Mouse (Mus musculus) thymus, adult 2 months (tissue): Measurements from ENCODE around the gene Hmgcs1. TPM values are rescaled to one million over a fixed set of nuclear protein-coding genes. Genes with fewer than 3 reads are reported as not detected.

ENCODE experiments used
- DNase-seq: peaks from one replicate; pipeline ENCODE4 v3.0.0; 2021
- H3K27ac ChIP-seq: fragments of 200-500 bp; 2 replicates; pipeline ENCODE4 v1.5.1; 2012; ENCODE audit warnings: low read length, control low read depth; ENCODE audit not compliant: control insufficient read depth, insufficient read depth
- H3K27me3 ChIP-seq: fragments of 200-500 bp; 2 replicates; pipeline ENCODE4 v1.6.1; 2012; ENCODE audit warnings: mild to moderate bottlenecking, low read length, moderate library complexity, mixed read lengths; ENCODE audit not compliant: control insufficient read depth, insufficient read depth
- H3K36me3 ChIP-seq: fragments of 200-500 bp; 2 replicates; pipeline ENCODE4 v1.6.1; 2012; ENCODE audit warnings: mild to moderate bottlenecking, low read length, moderate library complexity; ENCODE audit not compliant: control insufficient read depth, insufficient read depth
- H3K4me1 ChIP-seq: fragments of 200-500 bp; replicated peaks from 2 replicates; pipeline ENCODE4 v1.6.1; 2012; ENCODE audit warnings: low read length; ENCODE audit not compliant: control insufficient read depth, insufficient read depth
- H3K4me3 ChIP-seq: fragments of 200-500 bp; 2 replicates; pipeline ENCODE4 v1.5.1; 2012; ENCODE audit warnings: mild to moderate bottlenecking, low read length, control low read depth, moderate library complexity; ENCODE audit not compliant: control insufficient read depth, insufficient read depth
- CTCF ChIP-seq: fragments of 200-500 bp; IDR thresholded peaks from 2 replicates; pipeline ENCODE4 v1.5.1; 2012; ENCODE audit warnings: mild to moderate bottlenecking, control low read depth, low read length, moderate library complexity, borderline replicate concordance; ENCODE audit not compliant: control insufficient read depth, poor library complexity, insufficient read depth; ENCODE audit errors: extremely low read depth
- POLR2A ChIP-seq: fragments of 200-500 bp; IDR thresholded peaks from 2 replicates; pipeline ENCODE4 v1.6.1; 2012; ENCODE audit warnings: mild to moderate bottlenecking, low read length, control low read depth, moderate library complexity; ENCODE audit not compliant: control insufficient read depth, poor library complexity, insufficient read depth; ENCODE audit errors: extremely low read depth
- WGBS: fragments of 180-500 bp; shearing (Covaris S2); methylation state at CpG from one replicate; pipeline ENCODE4 v1.1.7; 2018; 5-methylcytosine and 5-hydroxymethylcytosine counted together
- polyA plus RNA-seq: library from polyadenylated mRNA; depleted of rRNA; stranded (reverse); fragments of >200 nt; gene quantifications from 2 replicates; pipeline ENCODE4 v1.2.3, GENCODE M21; 2012

The Hmgcs1 gene
- polyA plus RNA-seq, 1 experiment: 13.3 TPM

DNA sequence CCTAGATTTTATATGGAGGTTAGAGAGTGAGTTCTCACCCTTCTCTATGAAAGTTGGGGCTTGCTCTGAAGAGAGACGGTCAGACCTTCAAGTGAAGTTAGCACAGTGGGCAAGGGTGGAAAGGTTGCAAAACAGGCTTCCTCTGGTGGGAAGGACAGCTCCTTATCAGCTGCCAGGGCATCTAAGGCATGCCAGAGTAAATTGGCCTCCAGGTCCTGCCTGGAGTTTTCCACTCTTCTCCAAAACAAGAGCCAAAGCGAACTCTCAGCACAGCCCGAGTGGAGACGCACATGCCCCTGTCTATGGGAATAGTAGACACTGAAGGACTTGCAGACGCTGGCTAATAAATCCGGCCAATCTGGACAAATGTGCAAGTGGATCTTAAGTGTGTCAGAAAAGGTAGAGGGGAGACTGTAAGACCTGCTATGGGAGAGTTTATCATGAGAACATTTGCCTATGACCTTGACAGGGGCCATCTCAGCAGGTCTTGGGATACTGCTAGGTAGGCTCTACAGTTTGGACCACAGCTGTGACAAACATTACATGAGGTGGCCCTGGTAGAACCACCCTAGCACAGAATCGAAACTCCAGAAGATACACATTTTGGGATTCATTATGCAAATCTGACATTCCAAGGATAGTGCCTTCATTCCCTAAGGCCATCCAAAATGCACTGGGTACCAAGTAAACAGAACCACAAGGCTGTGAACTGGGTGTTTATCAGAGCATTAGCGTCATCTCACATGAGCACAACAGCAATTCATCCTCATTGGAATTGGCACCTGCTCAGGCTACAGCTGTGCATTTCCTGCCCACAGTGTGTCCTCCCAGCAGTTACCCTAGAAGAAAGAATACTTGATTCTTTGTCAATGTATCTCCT lies 19.4 kb downstream of the Hmgcs1 start:
- no peak for DNase-seq
- H3K4me3 ChIP-seq: no peak overlapping the region
- peaks cover 6% of the 10 kb centered on the region for H3K4me1 ChIP-seq
- TF ChIP-seq POLR2A: no peak
- H3K36me3 ChIP-seq: peaks cover 43% of the 10 kb centered on the region
- 97% methylated on average over 8 of the region's 8 CpGs for WGBS
- no peaks in the 10 kb centered on the region for H3K27me3 ChIP-seq
- no peak overlapping the region for H3K27ac ChIP-seq

GRCm38 (mm10) chr13:119710268-119710610 lies 20.1 kb downstream of the Hmgcs1 start:
- Histone ChIP-seq H3K4me1 (peaks cover 6% of the 10 kb centered on the region), H3K27ac (no peak overlapping the region), H3K36me3 (peaks cover 37% of the 10 kb centered on the region), H3K27me3 (no peaks in the 10 kb centered on the region), H3K4me3 (no peak overlapping the region)
- WGBS: 95% methylated on average over 10 of the region's 10 CpGs
- no peak for DNase-seq
- TF ChIP-seq POLR2A: no peak
- no peak for TF ChIP-seq CTCF

DNA sequence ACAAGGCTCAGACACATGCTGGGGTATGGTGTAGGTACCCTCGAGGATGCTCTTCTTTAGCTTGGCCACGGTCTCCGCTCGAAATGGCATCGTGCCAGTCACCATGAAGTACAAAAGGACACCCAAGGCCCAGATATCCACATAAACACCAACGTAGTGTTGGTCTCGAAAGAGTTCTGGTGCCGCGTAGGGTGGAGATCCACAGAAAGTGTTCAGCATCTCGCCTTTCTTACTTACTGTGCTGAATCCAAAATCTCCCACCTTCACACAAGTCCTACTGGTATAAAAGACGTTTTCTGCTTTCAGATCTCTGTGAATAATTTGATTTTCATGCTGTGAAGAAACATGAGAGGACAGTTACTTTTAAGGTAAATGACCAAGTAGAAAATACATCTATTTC lies 22.3 kb downstream of the Hmgcs1 start:
- no peak for DNase-seq
- TF ChIP-seq CTCF (no peak), POLR2A (no peak)
- Histone ChIP-seq H3K4me1 (no peaks in the 10 kb centered on the region), H3K4me3 (no peak overlapping the region), H3K27ac (no peak overlapping the region), H3K27me3 (no peaks in the 10 kb centered on the region), H3K36me3 (peaks cover 30% of the 10 kb centered on the region)
- 98% methylated on average over 11 of the region's 11 CpGs for WGBS

DNA sequence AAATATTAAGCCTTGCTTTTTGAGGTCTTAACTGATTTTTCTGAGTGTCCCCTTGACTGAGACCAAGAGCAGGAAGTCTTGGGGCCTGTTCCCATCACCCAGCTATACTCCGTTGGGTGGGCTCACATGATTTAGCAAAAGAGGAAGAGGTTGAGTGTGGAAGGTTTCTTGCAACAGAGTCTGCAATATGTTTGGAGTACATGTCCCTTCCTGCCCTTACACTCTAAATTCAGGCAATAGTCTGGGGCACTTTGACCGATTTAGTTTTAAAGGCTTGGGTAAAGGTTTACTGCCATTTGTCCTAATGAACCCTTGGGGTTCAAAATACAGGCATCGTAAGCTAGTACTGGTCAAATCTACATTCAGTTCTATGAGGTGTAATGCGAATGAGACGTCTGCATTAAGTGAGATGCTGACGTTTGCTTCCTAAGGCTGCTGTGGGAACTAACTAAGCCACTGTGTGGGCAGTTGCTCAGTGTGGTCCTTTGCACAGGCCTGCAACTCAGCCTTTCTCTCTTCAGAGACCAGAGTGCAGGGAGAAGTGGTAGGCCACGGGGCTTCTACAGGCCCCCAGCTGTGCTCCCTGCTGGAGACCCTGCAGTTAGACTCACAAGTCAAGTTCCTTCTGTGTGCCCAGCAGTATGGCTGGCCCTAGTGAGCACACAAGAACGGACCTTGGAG lies 23.1 kb downstream of the Hmgcs1 start:
- no peak for DNase-seq
- peaks cover 30% of the 10 kb centered on the region for H3K36me3 ChIP-seq
- 75% methylated on average over 8 of the region's 8 CpGs for WGBS
- H3K27me3 ChIP-seq: no peaks in the 10 kb centered on the region
- TF ChIP-seq CTCF: no peak
- TF ChIP-seq POLR2A: no peak
- H3K4me3 ChIP-seq: no peak overlapping the region
- no peaks in the 10 kb centered on the region for H3K4me1 ChIP-seq
- H3K27ac ChIP-seq: no peak overlapping the region

- Histone ChIP-seq H3K36me3 (peaks cover 30% of the 10 kb centered on the region), H3K27ac (no peak overlapping the region), H3K4me3 (no peak overlapping the region), H3K4me1 (no peaks in the 10 kb centered on the region), H3K27me3 (no peaks in the 10 kb centered on the region)
- 92% methylated on average over 9 of the region's 9 CpGs for WGBS
- DNase-seq: no peak
- TF ChIP-seq POLR2A: no peak
- no peak for TF ChIP-seq CTCF
Observed at GRCm38 (mm10) chr13:119713821-119714220, 23.6 kb downstream of the Hmgcs1 start.

GRCm38 (mm10) chr13:119716105-119716504 lies 25.9 kb downstream of the Hmgcs1 start:
- H3K27me3 ChIP-seq: no peaks in the 10 kb centered on the region
- WGBS: 95% methylated on average over 2 of the region's 2 CpGs
- TF ChIP-seq POLR2A (no peak), CTCF (no peak)

More at GRCm38 (mm10) chr13:119716105-119716504, 25.9 kb downstream of the Hmgcs1 start:
- no peak overlapping the region for H3K4me3 ChIP-seq
- H3K27ac ChIP-seq: no peak overlapping the region
- peaks cover 23% of the 10 kb centered on the region for H3K36me3 ChIP-seq
- H3K4me1 ChIP-seq: no peaks in the 10 kb centered on the region
- DNase-seq: no peak
